Mouse (Mus musculus): ENCODE measurements around the gene Rab11fip4. TPM values are rescaled to one million over a fixed set of nuclear protein-coding genes. Genes with fewer than 3 reads are reported as not detected.

The Rab11fip4 gene
- polyA plus RNA-seq, 1 experiment from 2014 or later: 25.6 TPM

DNA sequence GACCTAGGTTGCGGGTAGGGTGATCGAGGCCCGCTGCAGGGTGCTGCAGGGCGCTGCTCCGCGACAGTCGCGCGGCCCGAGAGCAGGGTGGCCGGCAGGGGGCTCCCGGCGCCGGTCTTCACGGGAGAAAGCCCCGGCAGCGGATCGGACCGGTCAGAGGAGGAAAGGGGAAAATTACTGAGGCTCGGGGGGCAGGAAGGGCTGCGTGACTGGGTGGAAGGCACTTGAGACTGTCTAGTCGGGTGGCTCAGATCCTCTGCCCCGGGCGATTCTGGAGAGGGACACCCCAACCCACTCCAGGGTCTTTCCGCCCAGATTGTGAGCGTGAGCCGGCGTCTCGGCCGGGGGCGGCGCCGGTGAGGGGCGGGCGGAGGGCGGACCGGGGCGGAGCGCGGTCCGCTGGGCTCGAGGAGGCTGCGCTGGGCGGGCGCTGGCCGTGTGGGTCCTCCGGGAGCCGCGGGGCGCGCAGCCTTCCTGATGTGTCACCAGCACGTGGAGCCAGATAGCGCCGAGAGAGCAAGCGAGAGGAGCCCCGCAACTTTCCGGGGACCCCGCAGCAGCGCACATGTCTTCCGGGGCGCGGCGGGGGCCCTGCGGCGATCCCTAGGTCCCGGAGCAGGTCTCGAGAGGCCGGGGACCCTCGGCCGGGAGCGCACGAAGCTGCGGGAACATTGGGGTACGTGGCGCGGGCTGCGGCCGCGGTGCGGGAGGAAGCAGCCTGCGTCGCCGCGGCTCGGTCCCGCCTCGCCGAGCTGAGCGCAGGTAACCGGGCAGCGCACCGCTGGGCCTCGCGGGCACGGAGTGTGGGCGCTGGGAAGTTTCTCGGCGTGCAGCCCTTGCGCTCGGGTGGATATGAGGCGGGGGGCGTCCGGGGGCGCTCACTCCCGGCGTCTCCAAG, 120.1 kb downstream of the Rab11fip4 start:
- under 1% methylated on average over 99 of the region's 106 CpGs for WGBS
- peaks cover 33% of the 10 kb centered on the region for H3K27me3 ChIP-seq
- H3K27ac ChIP-seq (replicated peaks): no peak overlapping the region

DNA sequence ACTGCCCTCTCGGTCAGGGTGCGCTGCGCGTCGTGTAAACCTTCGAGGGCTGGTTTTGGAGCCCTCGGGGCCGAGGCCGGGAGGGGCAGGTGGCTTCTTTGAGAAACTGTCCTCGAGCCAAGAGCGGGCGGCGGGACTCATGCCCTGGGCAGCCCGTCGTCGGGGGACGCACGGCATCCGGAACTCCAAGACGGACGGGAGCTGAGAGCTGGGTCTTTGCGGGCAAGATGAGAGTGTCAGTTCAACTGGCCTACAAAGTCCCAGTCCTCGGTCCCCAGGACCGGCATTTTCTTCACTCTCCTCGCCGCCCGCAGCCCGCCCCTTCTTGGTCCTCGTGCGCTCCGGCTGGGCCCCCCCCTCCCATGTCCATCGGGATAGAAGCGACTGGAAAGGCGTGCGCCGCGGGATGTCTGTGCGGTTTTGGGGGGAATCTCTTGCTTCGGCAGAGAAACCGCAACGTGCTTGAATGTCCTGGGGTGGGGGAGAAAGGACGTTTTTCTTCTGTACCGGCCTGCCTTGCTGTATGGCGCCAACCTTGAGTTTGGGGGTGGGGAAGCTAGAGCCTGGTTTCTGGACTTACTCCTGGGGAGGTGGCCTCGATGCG, 120.9 kb downstream of the Rab11fip4 start:
- Histone ChIP-seq H3K27ac (replicated peaks) (no peak overlapping the region), H3K9ac (replicated peaks) (peak overlapping the region; percentile 56), H3K4me3 (peak overlapping the region; percentile 62), H3K4me1 (peaks cover 24% of the 10 kb centered on the region), H3K36me3 (no peaks in the 10 kb centered on the region), H3K9me3 (no peaks in the 10 kb centered on the region), H3K27me3 (peaks cover 33% of the 10 kb centered on the region), H3K4me2 (replicated peaks) (peak overlapping the region; percentile 99)
- 2% methylated on average over 46 of the region's 46 CpGs for WGBS
- no peak; the same call in 1 of the 2 replicates for ATAC-seq (replicated peaks)

More for the DNA sequence above, 120.1 kb downstream of the Rab11fip4 start:
- Histone ChIP-seq H3K9me3 (no peaks in the 10 kb centered on the region), H3K9ac (replicated peaks) (peak overlapping the region; percentile 56), H3K4me3 (peak overlapping the region; percentile 62), H3K4me1 (peaks cover 20% of the 10 kb centered on the region), H3K36me3 (no peaks in the 10 kb centered on the region), H3K4me2 (replicated peaks) (peak overlapping the region; percentile 99)
- peak; percentile 80 for ATAC-seq (replicated peaks)

DNA sequence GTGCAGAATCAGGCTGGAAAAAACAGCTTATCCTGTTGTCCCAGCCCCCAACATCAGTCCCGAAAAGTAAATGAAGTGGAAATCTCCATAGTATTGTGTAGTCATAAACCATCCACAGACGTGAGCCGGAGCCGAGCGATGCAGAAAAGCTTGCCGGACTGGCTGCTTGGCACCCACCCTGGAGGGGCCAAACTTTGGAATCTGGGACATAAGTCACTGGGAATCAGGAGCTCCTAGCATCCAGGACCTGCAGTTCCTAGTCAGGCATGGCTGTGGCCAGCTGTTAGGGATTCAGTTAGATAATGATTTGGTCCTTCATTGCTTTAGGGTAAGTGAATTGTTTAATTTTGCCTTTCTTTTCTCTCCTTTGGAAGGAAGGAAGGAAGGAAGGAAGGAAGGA, 122.2 kb downstream of the Rab11fip4 start:
- whole genome bisulfite sequencing: 53% methylated on average over 6 of the region's 6 CpGs

DNA sequence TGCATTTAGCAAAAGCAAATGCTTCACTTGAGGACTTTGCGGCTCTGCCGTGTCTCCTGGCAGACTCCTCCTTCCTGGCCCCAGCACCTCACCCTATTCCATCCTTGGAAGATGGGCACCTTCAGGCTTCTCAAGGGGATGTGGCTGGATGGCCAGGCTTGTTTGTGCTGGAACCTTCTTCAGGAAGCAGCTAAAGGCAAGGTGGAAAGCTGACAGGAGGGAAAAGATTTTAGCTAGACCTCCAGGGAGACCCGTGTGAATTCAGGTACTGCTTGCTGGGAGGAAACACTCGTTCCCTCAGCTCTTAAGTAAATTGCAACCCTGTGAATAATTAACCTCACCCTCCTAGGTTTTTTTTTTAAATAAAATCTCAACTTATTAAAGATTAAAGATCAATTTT, 122.7 kb downstream of the Rab11fip4 start:
- Histone ChIP-seq H3K36me3 (no peaks in the 10 kb centered on the region), H3K27ac (replicated peaks) (no peak overlapping the region), H3K4me3 (no peak overlapping the region), H3K4me1 (peaks cover 35% of the 10 kb centered on the region), H3K4me2 (replicated peaks) (no peak overlapping the region), H3K27me3 (peaks cover 33% of the 10 kb centered on the region), H3K9ac (replicated peaks) (no peak overlapping the region), H3K9me3 (no peaks in the 10 kb centered on the region)
- WGBS: 73% methylated on average over 4 of the region's 4 CpGs
- no peak for ATAC-seq (replicated peaks)

More for the DNA sequence above, 122.2 kb downstream of the Rab11fip4 start:
- Histone ChIP-seq H3K4me2 (replicated peaks) (no peak overlapping the region), H3K36me3 (no peaks in the 10 kb centered on the region), H3K4me3 (no peak overlapping the region), H3K9me3 (no peaks in the 10 kb centered on the region), H3K27ac (replicated peaks) (no peak overlapping the region), H3K4me1 (peaks cover 30% of the 10 kb centered on the region), H3K27me3 (peaks cover 33% of the 10 kb centered on the region), H3K9ac (replicated peaks) (no peak overlapping the region)
- ATAC-seq (replicated peaks): no peak

DNA sequence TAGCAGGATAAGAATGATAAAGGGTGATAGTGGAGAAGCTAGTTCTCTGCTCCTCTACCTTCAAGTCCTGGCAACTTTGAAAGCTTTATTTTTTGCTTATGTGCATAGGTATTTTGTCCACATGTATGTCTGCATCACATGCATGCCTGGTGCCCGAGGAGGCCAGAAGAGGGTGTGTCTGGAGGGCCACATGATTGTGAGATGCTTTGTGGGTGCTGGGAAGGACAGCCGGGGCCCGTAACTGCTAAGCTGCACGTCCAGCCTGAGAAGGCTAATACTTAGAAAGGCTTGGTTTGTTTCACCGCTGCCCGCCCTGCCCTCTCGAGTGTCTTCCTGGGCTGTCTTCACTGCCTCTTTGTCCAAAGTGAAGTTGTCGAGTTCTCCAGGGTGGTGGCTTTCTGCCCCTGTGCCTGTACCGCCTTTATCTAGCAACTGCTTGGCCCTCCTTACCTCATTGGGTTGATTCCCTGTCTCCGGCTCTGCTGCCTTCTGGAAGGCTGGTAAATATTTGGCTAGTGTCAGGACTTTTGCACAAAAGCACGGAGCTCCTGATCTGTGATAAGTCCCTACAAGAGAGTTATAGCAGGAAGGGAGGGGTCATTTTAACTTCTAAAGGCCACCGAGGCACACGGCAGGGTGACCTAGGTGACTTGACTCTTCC, 123.2 kb downstream of the Rab11fip4 start:
- Histone ChIP-seq H3K36me3 (no peaks in the 10 kb centered on the region), H3K9me3 (no peaks in the 10 kb centered on the region), H3K4me2 (replicated peaks) (no peak overlapping the region), H3K27ac (replicated peaks) (no peak overlapping the region), H3K9ac (replicated peaks) (no peak overlapping the region), H3K4me3 (no peak overlapping the region), H3K27me3 (peaks cover 33% of the 10 kb centered on the region), H3K4me1 (peaks cover 35% of the 10 kb centered on the region)
- ATAC-seq (replicated peaks): no peak
- WGBS: 73% methylated on average over 13 of the region's 13 CpGs

DNA sequence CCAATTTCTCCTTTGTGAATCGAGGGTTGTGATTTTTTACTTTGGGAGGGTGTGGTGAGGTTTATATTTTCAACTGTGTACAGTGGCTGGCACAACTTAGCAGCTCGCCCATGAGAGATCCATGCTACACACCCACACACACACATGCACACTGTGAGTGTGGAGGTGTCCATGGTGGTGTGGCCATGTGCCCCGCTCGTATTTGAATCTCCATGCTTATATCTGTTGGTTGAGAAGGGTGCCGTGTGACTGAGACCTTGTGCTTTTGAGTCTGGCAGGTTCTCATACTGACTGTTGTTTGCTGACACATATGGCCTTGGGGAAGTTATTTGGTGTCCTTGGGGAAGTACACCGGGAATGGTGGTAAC, 123.7 kb downstream of the Rab11fip4 start:
- ATAC-seq (replicated peaks): no peak
- H3K9me3 ChIP-seq: no peaks in the 10 kb centered on the region
- 92% methylated on average over 6 of the region's 6 CpGs for WGBS
- peaks cover 35% of the 10 kb centered on the region for H3K4me1 ChIP-seq
- no peak overlapping the region for H3K4me3 ChIP-seq
- no peak overlapping the region for H3K4me2 ChIP-seq (replicated peaks)
- no peak overlapping the region for H3K27ac ChIP-seq (replicated peaks)
- no peaks in the 10 kb centered on the region for H3K36me3 ChIP-seq
- H3K9ac ChIP-seq (replicated peaks): no peak overlapping the region
- H3K27me3 ChIP-seq: peaks cover 33% of the 10 kb centered on the region

DNA sequence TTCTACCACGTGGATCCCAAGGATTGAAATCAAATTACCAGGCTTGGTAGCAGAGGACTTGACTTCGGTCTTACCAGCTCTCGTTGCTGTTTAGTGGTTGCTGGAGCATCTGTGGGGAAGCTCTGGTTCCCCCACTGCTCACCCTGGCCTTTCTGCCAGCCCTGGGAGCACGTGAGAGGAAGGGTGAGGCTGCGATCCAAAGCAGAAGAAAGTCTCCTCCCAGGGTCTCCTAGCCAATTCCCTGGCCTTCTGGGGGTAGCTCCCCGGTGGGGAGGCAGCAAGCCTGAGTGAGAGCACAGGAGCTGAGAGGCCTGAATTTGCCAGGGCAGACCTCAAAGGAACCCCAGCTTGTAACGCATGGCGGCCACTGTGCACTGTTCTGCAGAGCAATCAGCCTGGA, 124.3 kb downstream of the Rab11fip4 start:
- Histone ChIP-seq H3K9ac (replicated peaks) (no peak overlapping the region), H3K36me3 (no peaks in the 10 kb centered on the region), H3K27ac (replicated peaks) (no peak overlapping the region), H3K27me3 (peaks cover 30% of the 10 kb centered on the region), H3K4me2 (replicated peaks) (no peak overlapping the region), H3K4me3 (no peak overlapping the region), H3K9me3 (no peaks in the 10 kb centered on the region), H3K4me1 (peaks cover 37% of the 10 kb centered on the region)
- 81% methylated on average over 8 of the region's 8 CpGs for WGBS
- no peak for ATAC-seq (replicated peaks)

DNA sequence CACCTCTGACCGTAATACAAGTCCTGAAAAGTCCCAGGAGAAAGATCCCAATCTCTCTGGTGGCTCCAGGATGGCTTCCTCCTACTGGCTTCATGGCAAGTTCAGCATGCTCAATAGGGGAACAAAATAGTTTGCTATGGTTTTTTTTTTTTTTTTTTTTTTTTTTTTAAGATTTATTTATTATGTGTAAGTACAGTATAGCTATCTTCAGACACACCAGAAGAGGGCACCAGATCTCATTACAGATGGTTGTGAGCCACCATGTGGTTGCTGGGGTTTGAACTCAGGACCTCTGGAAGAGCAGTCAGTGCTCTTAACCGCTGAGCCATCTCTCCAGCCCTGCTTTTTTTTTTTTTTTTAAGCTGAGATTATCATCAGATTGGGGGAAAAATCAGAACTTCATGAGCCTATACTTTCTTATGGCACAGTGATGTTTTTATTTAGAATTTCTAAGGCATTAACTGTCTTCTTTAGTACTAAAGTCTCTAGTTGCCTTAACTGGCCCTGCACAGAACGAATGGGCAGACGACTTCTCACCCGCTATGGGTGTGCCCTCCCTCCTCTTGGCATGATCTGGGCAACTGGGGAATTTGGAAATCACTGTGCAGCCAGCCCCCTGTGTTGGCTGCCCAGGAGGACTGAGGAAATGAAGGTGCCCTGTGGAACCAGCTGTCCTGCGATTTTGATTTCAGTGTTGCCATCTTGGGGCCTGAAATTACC, 124.9 kb downstream of the Rab11fip4 start:
- H3K9ac ChIP-seq (replicated peaks): no peak overlapping the region
- no peaks in the 10 kb centered on the region for H3K36me3 ChIP-seq
- no peak overlapping the region for H3K27ac ChIP-seq (replicated peaks)
- ATAC-seq (replicated peaks): no peak
- peaks cover 37% of the 10 kb centered on the region for H3K4me1 ChIP-seq
- no peak overlapping the region for H3K4me2 ChIP-seq (replicated peaks)
- H3K9me3 ChIP-seq: no peaks in the 10 kb centered on the region
- H3K4me3 ChIP-seq: no peak overlapping the region
- H3K27me3 ChIP-seq: peaks cover 27% of the 10 kb centered on the region
- WGBS: 87% methylated on average over 6 of the region's 6 CpGs

DNA sequence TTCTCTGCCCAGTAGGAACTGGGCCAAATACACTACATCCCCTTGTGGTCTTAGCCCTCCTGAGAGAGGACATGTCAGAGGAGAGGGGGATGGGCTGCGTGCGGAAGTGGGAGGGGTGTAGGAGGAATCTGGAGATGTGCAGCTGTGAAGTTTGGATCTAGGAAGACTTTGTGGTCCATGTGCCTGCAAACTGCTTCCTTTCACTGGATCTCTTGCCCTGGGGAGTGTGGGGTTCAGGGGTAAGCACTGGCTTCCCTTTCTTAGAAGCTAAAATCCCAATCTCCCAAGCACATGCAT, 125.4 kb downstream of the Rab11fip4 start:
- Histone ChIP-seq H3K27me3 (peaks cover 26% of the 10 kb centered on the region), H3K36me3 (no peaks in the 10 kb centered on the region), H3K4me2 (replicated peaks) (no peak overlapping the region), H3K4me1 (peaks cover 35% of the 10 kb centered on the region), H3K27ac (replicated peaks) (no peak overlapping the region), H3K9ac (replicated peaks) (no peak overlapping the region), H3K4me3 (no peak overlapping the region), H3K9me3 (no peaks in the 10 kb centered on the region)
- ATAC-seq (replicated peaks): no peak
- 74% methylated on average over 2 of the region's 2 CpGs for WGBS

GRCm38 (mm10) chr11:79717271-79717670, 126.3 kb downstream of the Rab11fip4 start:
- WGBS: 69% methylated on average over 3 of the region's 3 CpGs
- no peaks in the 10 kb centered on the region for H3K36me3 ChIP-seq

DNA sequence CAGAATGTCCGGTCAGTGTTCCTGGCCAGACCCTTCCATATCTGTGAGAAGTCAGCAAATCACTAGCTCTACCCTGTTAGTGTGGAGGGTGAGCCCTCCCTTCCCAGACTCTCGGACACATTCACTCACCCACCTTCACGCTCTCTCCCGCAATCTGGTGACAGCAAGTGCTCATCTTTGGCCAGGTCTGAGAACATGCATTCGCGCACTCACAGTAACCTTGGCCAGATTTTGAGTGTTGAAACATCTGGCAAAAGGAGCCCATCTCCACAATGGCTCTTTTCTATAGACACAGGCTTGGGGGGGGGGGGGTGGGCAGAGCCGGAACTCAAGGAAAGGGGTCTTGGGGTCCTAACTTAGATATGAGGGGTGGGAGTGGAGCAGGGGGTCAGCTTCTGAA, 126.8 kb downstream of the Rab11fip4 start:
- H3K4me2 ChIP-seq (replicated peaks): no peak overlapping the region
- no peaks in the 10 kb centered on the region for H3K9me3 ChIP-seq
- no peak for ATAC-seq (replicated peaks)
- H3K36me3 ChIP-seq: no peaks in the 10 kb centered on the region
- H3K9ac ChIP-seq (replicated peaks): no peak overlapping the region
- H3K4me1 ChIP-seq: peaks cover 26% of the 10 kb centered on the region
- H3K27ac ChIP-seq (replicated peaks): no peak overlapping the region
- WGBS: 62% methylated on average over 7 of the region's 7 CpGs
- H3K4me3 ChIP-seq: no peak overlapping the region
- peaks cover 12% of the 10 kb centered on the region for H3K27me3 ChIP-seq

More at GRCm38 (mm10) chr11:79717271-79717670, 126.3 kb downstream of the Rab11fip4 start:
- H3K9me3 ChIP-seq: no peaks in the 10 kb centered on the region
- H3K9ac ChIP-seq (replicated peaks): no peak overlapping the region
- peaks cover 17% of the 10 kb centered on the region for H3K27me3 ChIP-seq
- no peak overlapping the region for H3K4me3 ChIP-seq
- no peak overlapping the region for H3K4me2 ChIP-seq (replicated peaks)
- ATAC-seq (replicated peaks): no peak
- H3K4me1 ChIP-seq: peaks cover 26% of the 10 kb centered on the region
- H3K27ac ChIP-seq (replicated peaks): no peak overlapping the region

- Histone ChIP-seq H3K4me1 (peaks cover 26% of the 10 kb centered on the region), H3K9me3 (no peaks in the 10 kb centered on the region), H3K27ac (replicated peaks) (no peak overlapping the region), H3K4me3 (no peak overlapping the region), H3K9ac (replicated peaks) (no peak overlapping the region), H3K36me3 (no peaks in the 10 kb centered on the region), H3K27me3 (peaks cover 8% of the 10 kb centered on the region), H3K4me2 (replicated peaks) (no peak overlapping the region)
- WGBS: 23% methylated on average over 6 of the region's 6 CpGs
- ATAC-seq (replicated peaks): no peak
Observed at GRCm38 (mm10) chr11:79718202-79718601, 127.2 kb downstream of the Rab11fip4 start.

Data from forebrain, embryonic 15.5 days (tissue).